Mouse (Mus musculus): ENCODE data around the gene A030005K14Rik. TPM values are rescaled to one million over a fixed set of nuclear protein-coding genes. Genes with fewer than 3 reads are reported as not detected.

The A030005K14Rik gene
- polyA plus RNA-seq (2012; rRNA removed) = not detected in 2 replicates

- DNase-seq (ENCODE audit: low spot score) = no peak
These were observed at the start of gene A030005K14Rik for GRCm38 (mm10) chr1:83059278-83059677. Gene A030005K14Rik, minus strand, starts transcription at chr1:83059378.

DNA sequence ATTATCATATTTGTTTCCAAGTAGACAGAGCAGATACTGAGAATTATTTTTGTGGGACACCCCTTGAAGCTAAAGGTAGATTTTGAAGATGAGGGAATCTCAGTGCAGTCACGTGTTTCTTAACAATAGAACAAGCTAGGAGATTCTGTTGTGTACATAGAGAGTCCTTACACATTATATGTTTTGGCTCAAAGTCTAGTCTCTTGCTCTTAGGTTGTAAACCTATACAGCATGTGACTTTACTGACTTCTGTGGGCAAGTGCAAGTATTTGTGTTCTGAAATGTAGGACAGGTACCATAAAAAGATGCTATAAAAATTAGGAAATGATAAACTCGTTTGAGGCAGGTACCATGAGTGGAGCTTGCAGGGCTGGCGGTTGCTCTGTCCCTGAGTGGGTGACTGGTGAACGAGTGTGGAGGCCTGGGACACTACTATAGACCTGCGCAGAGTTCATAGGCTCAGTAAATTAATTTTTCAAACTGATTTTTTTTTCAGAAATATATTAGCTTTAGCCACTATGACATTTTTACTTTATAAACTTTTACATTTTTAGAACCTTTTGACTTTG is 48.3 kb upstream of the A030005K14Rik start:
- no peak for DNase-seq (ENCODE audit: low spot score)

DNA sequence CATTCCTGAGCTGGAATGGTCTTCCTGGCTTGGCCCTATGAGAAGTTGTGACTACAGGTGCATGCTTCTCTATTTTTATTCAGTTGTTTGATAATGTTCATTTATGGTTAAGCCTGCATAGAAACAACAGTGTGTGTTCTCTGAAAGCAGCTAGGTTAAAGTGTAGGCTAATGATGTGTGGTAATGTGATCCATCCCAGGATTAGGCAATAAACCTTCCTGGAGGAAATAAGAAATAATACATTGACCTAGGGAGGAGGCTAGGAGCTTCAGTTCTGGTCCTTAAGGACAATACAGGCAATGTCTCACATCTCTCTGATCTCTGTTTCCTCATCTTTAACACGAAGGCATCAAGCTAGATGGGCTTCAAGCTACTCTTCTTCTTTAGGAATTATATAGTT is 46.3 kb upstream of the A030005K14Rik start:
- DNase-seq (ENCODE audit: low spot score) = no peak

DNA sequence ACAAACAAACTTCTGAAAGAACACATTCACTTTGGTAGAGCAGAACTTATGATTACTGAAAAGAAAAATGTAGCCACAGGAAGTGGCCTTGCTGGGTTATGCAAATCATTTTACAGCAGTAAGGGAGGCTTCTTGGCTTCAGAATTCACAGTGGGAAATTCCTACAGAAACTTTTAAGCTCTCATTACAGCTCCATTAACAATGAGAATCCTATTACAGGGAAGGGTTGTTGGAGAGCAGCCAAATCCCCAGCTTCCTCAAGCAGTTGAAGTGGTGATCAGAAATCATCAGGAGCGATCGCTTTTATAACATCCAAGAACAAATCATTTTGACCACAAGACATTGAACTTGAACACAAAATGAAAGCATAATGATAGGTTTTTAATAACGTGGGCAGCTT is 42.7 kb upstream of the A030005K14Rik start:
- no peak for DNase-seq (ENCODE audit: low spot score)

DNA sequence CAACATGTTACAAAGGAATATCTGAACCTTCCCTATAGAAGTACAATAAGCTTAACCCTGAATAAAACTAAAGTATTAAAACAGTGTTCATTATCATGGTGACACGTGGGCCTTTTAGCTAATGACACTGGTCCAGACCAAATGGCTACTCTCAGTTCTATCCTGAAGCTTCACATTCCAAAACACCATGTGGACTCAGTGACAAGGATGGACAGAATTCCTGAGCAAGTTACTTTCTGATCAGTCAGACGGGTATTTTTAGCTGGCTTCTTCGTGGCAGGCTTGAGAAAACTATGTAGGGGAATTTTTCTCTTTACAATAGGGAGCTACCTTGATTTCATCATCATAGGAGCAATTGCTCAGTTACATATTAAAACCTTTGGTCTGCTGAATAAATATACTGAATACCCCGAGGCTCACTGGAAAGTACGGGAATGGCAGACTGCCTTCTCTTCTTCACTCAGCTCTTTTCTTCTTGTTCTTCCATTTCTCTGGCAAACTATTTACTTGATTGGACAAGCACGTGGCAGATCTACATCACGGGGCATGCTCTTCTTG is 40.5 kb upstream of the A030005K14Rik start:
- DNase-seq (ENCODE audit: low spot score) = no peak

DNA sequence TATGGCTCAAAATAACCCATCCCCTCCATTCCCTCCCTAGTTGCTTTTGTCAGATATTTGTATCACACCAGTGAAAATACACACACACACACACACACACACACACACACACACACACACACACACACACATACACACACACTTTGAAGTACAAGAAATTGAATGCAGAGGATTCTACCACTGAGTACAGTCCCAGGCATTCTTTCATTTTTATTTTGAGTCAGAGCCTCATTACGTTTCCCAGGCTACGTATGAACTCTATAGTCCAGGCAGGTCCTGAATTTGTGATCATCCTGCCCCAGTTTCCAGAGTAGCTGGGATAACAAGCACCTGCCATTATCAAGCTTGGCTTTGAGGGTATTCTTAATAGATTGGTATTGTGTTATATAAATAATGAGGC is 40.0 kb upstream of the A030005K14Rik start:
- no peak for DNase-seq (ENCODE audit: low spot score)

GRCm38 (mm10) chr1:83096935-83097334 is 37.8 kb upstream of the A030005K14Rik start:
- no peak for DNase-seq (ENCODE audit: low spot score)

DNA sequence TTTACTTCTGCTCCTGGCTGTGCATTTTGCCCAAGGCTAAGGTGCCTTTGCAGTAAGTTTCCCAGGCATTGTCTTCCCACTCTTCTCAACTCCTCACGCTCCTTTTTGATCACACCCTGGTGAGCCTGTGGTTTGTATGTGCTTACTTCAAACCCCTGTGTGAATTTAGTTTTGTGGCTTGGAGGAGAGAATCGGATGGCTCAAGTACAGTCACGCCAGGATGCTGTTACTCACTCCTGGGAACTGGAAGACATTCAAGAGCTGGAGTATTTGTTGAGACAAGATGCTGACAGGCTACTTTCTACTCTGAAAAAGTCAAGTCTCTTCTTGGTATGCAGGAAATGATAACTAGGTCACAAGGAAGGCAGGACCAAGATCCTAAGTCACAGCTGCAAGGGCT is 32.1 kb upstream of the A030005K14Rik start:
- no peak for DNase-seq (ENCODE audit: low spot score)

DNA sequence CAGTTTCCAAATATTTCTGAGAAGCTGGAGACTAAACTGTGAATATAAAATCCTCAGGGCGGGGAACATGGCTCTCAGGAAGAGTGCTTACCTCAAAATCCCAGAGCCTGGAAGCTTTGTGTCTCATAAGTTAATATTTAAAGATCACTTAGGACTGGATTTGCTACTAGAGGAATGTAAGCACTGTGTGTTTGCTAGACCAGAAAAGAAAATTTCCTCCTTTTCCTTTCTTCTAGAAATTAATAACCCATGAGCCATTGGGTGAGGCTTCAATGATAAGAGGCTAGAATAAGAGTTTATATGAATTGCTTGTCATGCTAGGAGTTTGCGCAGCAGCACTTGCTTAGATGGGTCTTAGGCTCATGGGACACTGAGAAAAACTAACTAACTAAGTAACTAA is 25.6 kb upstream of the A030005K14Rik start:
- no peak for DNase-seq (ENCODE audit: low spot score)

GRCm38 (mm10) chr1:83077016-83077415 is 17.8 kb upstream of the A030005K14Rik start:
- no peak for DNase-seq (ENCODE audit: low spot score)

DNA sequence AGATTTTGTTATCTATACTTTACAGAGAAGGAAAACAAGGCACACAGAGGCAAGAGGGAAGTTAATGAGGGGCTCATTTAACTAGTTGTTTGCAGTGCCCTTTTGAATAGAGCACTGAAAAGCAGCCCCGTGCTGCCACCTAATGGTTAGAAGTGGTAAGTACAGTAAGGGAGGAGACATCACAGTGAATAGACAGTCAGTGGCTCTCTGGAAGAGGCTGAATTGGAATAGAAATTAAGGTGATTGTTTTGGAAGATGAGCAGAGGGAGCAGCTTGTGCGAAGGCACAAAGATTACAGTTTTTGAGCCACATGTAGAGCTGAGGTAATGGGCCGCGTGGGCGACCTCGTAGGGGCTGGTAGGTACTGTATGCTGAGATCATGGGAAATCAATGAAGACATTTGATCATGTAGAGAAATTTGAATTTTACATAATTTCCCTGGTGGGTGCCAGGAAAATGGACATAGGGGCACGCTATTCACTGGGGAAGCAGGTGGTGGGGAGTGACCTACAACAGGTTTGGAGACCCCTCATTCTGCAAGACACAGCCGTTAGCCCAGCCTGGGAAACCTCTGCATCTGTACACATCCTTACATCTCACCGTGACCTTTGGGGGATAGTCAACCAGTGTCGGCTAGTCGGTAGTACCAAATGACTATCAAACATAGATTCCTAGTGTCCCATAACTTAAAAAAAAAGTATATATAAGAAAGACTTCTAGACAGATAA is 17.2 kb upstream of the A030005K14Rik start:
- no peak for DNase-seq (ENCODE audit: low spot score)

- DNase-seq (ENCODE audit: low spot score) = no peak
These were observed 16.5 kb upstream of the A030005K14Rik start for GRCm38 (mm10) chr1:83075526-83076189.

GRCm38 (mm10) chr1:83067205-83067604 is 8.0 kb upstream of the A030005K14Rik start:
- no peak for DNase-seq (ENCODE audit: low spot score)

DNA sequence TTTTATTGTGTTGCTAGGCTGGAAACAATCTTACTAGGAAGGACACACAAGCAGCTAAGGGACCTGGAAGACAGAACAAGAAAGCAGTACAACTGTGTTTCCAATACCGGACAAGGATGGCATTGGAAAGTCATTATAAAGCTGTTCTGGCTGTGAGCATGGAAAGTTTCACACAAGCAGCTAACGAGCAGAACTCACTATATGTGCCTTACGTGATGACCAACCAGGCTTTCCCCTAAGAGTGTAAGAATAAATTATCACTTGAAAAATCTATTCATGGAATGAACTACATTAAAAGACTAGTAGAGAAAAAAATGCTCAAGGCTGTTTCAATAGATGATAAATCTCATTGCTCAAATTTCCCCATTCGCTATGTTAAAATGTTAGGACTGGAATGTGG is 7.4 kb upstream of the A030005K14Rik start:
- no peak for DNase-seq (ENCODE audit: low spot score)

- no peak for DNase-seq (ENCODE audit: low spot score)
These were observed 5.7 kb upstream of the A030005K14Rik start for GRCm38 (mm10) chr1:83064851-83065250.

- no peak for DNase-seq (ENCODE audit: low spot score)
These were observed 1.5 kb upstream of the A030005K14Rik start, which contains the start of gene Krtap28-13 for GRCm38 (mm10) chr1:83060643-83061042. Gene Krtap28-13, plus strand, starts transcription at chr1:83060930.

DNA sequence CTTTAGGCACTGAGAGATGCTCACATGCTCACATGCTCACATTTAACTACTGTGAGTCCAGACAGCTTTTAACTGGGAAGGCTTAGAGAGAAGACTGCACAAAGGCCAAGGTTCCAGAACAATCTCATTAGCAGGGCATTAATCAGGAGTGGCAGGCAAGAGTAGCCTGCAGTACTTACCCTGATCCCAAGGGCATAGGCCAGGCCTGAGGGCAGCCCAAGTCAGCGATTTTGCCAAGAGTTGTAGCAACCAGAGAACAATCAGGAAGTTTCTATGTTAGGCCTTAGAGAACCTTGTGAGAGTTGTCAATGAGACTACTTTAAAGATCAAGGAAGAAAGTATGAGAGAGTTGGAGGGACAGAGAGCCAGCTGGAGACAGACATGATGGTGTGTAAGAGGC is 697 bp downstream of the A030005K14Rik start:
- no peak for DNase-seq (ENCODE audit: low spot score)

DNA sequence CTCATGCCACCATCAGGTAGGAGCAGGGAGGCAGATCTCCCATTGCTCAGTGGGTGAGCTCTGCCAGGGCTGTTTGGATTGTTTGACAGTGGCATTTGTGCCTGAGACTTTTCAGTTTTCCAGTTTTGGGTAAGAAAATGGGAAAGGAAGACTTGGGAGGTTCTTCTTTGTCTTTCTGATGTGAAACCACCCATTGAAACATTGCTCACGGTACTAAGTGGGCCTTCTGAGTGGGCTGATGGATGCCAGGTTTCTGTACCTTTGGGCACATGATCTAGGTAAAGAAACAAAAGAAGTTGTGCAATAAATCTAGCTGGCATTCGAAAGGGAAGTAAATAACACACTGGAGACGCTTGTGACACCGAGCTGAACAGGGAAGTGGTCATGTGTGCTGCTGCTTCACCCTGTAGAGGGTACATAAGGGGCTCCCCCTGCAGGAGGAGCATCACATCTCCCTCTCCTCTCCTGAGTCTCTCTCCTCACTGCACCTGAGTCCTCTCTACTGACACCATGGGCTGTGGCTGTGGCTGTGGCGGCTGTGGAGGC is 14.2 kb downstream of the A030005K14Rik start, which contains the start of gene Gm47969:
Gene Gm47969, plus strand, starts transcription at position 51 of the 546 bp plus-strand sequence.
- DNase-seq (ENCODE audit: low spot score) = no peak

GRCm38 (mm10) chr1:83042380-83042779 is 16.8 kb downstream of the A030005K14Rik start, which contains the start of gene Krtap28-10:
Gene Krtap28-10, minus strand, starts transcription at chr1:83042480.
- DNase-seq (ENCODE audit: low spot score) = no peak

DNA sequence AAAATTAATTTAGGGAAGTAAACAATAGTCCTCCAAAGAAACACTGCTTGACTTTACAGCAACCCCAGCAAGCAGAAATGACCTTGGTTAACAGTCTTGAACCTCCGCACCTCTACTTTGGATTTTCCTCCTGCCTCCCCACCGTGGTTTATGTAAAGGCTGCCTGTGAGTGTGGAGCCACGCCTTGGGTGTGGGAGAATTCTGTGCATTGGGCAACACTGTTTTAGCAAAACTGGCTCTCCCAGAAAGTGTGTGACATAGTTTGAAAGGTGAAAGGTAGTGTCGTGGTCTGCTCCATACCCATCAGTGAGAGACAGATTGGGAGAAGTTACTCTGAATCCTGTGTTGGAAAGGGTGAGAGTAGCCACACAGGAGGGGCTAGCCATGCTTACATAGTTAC is 20.1 kb downstream of the A030005K14Rik start:
- DNase-seq (ENCODE audit: low spot score) = no peak

GRCm38 (mm10) chr1:83038109-83038672 is 21.0 kb downstream of the A030005K14Rik start, which contains the start of gene Slc19a3:
Gene Slc19a3, minus strand, starts transcription at chr1:83038448.
- no peak for DNase-seq (ENCODE audit: low spot score)
